Mouse (Mus musculus) bone marrow macrophage, adult 2 months (primary cell): Measurements from ENCODE around the gene Cfl1. TPM values are rescaled to one million over a fixed set of nuclear protein-coding genes. Genes with fewer than 3 reads are reported as not detected.
A peak's percentile ranks its signal among the peaks of the same experiment; 100 is the strongest.
"Not testable (repeated sequence)": the region's sequence is repeated elsewhere in the genome, so short reads cannot be mapped to it uniquely, and the experiment has no call there.

Source experiments
- H3K27ac ChIP-seq: 2 replicates; pipeline ENCODE4 v1.5.1; 2012; ENCODE audit warnings: low read depth, low read length; ENCODE audit not compliant: insufficient read depth
- H3K4me1 ChIP-seq: 2 replicates; pipeline ENCODE4 v1.6.1; 2012; ENCODE audit warnings: low read length; ENCODE audit not compliant: control insufficient read depth, insufficient read depth
- H3K4me3 ChIP-seq: 2 replicates; pipeline ENCODE4 v1.5.1; 2012; ENCODE audit warnings: mild to moderate bottlenecking, low read length, moderate library complexity; ENCODE audit not compliant: insufficient read depth
- CTCF ChIP-seq: IDR thresholded peaks from 2 replicates; pipeline ENCODE4 v1.5.1; 2012; ENCODE audit warnings: low read depth, mild to moderate bottlenecking, low read length, moderate library complexity
- POLR2A ChIP-seq: IDR thresholded peaks from 2 replicates; pipeline ENCODE4 v1.6.1; 2012; ENCODE audit warnings: mild to moderate bottlenecking, low read depth, low read length, borderline replicate concordance
- polyA plus RNA-seq: library from polyadenylated mRNA; stranded (reverse); fragments of >200 nt; gene quantifications from 2 replicates; pipeline ENCODE4 v1.2.4, GENCODE M21; 2012; ENCODE audit not compliant: missing spikeins, insufficient read depth, insufficient read length

Cfl1 gene
- polyA plus RNA-seq, 1 experiment = 2,021 TPM

GRCm38 (mm10) chr19:5487768-5488550 lies 2.3 kb upstream of the Cfl1 start, which contains the start of gene Mus81:
Gene Mus81 (minus strand): TSS chr19:5488402.
- peaks cover 12% of the 10 kb centered on the region for H3K4me1 ChIP-seq
- H3K4me3 ChIP-seq = peak within 1 kb of the TSS; percentile 72
- TF ChIP-seq POLR2A (no peak; the same call in none of the 2 replicates), CTCF (peak; percentile 96)
- H3K27ac ChIP-seq = peak within 1 kb of the TSS; percentile 87

- H3K4me3 ChIP-seq = peak overlapping the region; percentile 65
- peak overlapping the region; percentile 72 for H3K27ac ChIP-seq
- H3K4me1 ChIP-seq = peaks cover 12% of the 10 kb centered on the region
- TF ChIP-seq POLR2A (no peak), CTCF (no peak)
These were observed 1.2 kb upstream of the Cfl1 start for GRCm38 (mm10) chr19:5488878-5489571.

- H3K4me1 ChIP-seq = peaks cover 12% of the 10 kb centered on the region
- H3K4me3 ChIP-seq = not testable (repeated sequence)
- H3K27ac ChIP-seq = peak overlapping the region; percentile 72
These were observed 534 bp upstream of the Cfl1 start for GRCm38 (mm10) chr19:5489721-5490120.

GRCm38 (mm10) chr19:5490898-5491708 lies 848 bp downstream of the Cfl1 start:
- TF ChIP-seq CTCF = no peak
- TF ChIP-seq POLR2A = 0 out of 2 replicates have a peak, but pooled peaks have one; percentile 45
- Histone ChIP-seq H3K27ac (peak overlapping the region; percentile 97), H3K4me3 (peak overlapping the region; percentile 86), H3K4me1 (peaks cover 12% of the 10 kb centered on the region)

GRCm38 (mm10) chr19:5492641-5493040 lies 2.4 kb downstream of the Cfl1 start:
- Histone ChIP-seq H3K4me1 (peaks cover 3% of the 10 kb centered on the region), H3K27ac (no peak overlapping the region), H3K4me3 (peak overlapping the region; percentile 86)
- TF ChIP-seq CTCF (no peak), POLR2A (no peak)

GRCm38 (mm10) chr19:5493301-5493721 lies 3.1 kb downstream of the Cfl1 start:
- not testable (repeated sequence) for H3K4me1 ChIP-seq

GRCm38 (mm10) chr19:5494314-5494713 lies 4.1 kb downstream of the Cfl1 start:
- Histone ChIP-seq H3K27ac (no peak overlapping the region), H3K4me1 (peaks cover 3% of the 10 kb centered on the region), H3K4me3 (no peak overlapping the region)
- TF ChIP-seq CTCF (no peak), POLR2A (no peak)

More at GRCm38 (mm10) chr19:5493301-5493721, 3.1 kb downstream of the Cfl1 start:
- not testable (repeated sequence) for H3K4me3 ChIP-seq, H3K27ac ChIP-seq

GRCm38 (mm10) chr19:5495353-5496051 lies 5.2 kb downstream of the Cfl1 start:
- Histone ChIP-seq H3K4me3 (no peak overlapping the region), H3K27ac (no peak overlapping the region), H3K4me1 (peaks cover 3% of the 10 kb centered on the region)
- no peak for TF ChIP-seq CTCF
- TF ChIP-seq POLR2A = no peak

GRCm38 (mm10) chr19:5496052-5496370 lies 5.8 kb downstream of the Cfl1 start:
- H3K27ac ChIP-seq = no peak overlapping the region
- TF ChIP-seq CTCF = no peak
- no peak for TF ChIP-seq POLR2A
- H3K4me3 ChIP-seq = no peak overlapping the region
- peaks cover 3% of the 10 kb centered on the region for H3K4me1 ChIP-seq
